Mouse (Mus musculus) right cerebral cortex, postnatal 25 days (tissue): ENCODE data around the gene B4galt3.

Source experiments
- DNase-seq: peaks from one replicate; pipeline ENCODE4 v3.0.0; 2022

B4galt3 gene

GRCm38 (mm10) chr1:171269848-171270572, at the start of gene B4galt3:
Gene B4galt3, plus strand, starts transcription at chr1:171270328.
- DNase-seq, result peak; percentile 95

DNA sequence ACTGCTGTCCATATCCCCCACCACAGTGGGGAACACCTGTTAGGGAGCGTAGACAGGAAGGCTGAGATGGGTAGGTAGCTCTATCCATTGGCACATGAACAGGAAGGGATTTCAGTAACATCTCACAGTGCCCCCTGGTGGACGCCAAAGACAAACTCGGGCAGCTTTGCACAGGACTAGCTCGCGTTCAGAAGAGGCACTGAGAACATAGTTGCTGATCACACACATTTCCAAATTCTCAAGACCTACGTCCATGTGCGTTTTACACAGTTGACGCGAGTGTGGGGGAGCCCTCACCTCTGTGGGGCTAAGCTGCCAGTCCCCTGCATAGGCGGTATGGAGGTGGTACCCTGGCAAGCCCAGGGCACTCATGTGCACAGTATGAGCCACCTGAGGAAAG, 49.3 kb upstream of the B4galt3 start:
- DNase-seq, result peak; percentile 88

DNA sequence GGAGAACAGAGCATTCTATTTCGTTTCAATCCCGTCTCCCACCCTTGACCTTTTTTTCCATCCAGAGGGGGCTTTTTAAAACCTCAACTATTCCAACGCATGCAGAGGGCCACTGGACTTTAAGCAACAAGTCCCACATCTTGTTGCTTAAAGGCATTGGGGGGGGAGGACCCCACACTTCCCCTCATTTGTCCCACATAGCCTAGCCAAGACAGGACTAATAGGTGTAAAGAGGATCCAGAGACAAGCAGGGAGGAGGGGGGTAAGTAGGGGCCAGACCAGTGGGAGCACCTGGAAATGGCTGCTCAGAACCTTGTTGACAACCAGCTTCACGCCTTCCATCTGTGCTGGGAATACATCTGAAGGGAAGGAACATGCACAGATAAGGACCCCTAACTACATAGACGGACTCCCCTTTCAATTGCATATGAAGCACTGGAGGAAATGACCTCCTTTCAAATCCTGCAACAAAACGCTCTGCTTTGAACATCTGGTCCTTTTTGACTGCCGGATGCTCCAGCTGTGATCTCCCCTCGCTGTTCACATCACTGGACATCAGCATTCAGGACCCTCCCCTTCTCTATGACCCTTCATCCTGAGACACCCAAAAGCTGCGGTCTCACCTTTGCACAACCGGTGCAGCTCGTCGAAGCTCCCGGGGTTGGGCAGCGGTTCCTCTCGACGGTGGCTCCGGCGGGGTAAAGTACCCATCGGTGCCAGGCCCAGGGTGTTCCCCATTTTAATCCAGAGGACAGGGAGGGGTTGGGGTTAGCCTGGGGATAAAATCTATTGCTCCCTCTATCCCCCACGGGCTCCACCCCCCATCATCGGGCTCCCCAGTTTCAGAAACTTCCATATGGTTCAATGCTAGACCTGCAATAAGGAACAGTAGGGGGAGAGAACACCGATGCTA, 48.6 kb upstream of the B4galt3 start:
- DNase-seq, result no peak

DNA sequence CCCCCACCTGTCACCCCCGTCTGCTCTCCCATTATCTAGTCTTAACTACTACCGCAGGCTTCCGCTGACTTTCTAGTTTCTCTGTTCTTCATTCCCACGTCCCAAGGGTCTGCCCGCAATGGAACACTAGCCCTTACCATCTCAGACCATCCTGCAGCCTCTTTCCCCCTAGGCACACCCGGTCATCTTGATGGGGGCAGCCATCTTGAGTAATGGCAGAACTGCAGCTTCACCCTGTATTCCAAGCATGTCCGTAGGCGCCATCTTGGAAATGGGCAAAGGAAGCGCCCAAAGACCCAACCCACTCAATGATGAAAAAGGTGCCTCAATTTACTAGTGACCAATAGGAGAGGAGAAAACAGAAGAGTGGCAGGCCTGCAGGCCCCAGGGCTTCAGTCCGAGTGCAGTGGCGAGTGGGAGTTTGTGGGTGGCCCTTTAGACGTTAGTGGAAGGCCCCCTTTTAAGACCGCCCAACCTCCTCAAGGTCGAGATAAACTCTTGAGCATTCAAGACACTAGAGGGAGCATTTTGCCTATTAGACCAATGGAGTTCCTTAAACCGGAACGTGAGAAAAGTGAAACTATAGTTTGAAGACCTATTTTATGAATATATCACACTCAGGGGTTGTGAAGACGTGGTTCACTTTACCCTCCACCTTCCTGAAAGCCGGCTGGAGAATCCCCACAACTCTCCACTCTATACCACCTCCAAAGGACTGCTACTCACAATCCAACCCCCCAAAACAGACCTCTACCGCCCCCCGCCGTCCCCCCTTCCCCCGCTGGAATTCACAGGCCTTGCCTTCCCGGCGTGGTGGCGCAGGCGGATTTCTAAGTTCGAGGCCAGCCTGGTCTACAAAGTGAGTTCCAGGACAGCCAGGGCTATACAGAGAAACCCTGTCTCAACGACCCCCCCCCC, 47.6 kb upstream of the B4galt3 start, which contains the start of gene Tomm40l:
TSS of gene Tomm40l (minus strand) at position 277 of the 918 bp plus-strand sequence.
- DNase-seq, result peak; percentile 92

DNA sequence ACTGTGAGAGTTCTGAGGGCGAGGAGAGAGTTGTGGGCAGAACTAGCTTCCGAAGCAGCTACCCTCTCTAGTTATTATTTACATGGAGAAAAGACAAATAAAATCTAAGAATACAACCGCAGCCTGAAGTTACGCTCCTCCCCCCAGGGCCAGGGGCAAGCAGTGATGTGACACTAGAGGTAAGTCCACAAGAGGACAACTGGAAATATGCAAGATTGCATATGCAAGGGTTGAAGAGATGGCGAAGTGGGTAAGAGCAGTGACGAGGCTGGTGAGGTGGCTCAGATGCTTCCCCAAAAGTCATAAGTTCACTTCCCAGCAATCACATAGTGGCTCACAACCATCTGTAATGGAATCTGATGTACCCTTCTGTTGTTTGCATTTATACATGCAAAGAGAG, 47.0 kb upstream of the B4galt3 start:
- no peak for DNase-seq

DNA sequence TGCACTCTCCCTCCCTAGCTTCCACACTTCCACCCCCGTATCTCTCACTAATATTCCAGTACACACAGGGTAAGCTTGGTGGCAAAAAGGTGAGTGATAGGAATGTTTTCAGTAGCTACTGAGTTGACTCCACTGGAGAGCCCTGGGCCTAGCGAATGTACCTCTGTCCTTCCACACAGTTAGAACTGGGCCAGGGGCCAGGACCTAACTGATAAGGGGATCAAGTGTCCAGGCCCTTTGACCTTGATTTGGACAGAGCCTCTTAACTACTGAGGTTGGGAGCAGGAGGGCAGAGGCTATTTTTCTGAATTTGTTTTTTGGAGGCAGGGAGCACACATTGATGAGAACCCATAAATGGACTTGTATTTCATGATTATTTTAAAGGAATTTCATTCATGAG, 46.3 kb upstream of the B4galt3 start:
- no peak for DNase-seq

GRCm38 (mm10) chr1:171224857-171225256, 45.3 kb upstream of the B4galt3 start, which contains the start of gene Apoa2:
Gene Apoa2, plus strand, starts transcription at chr1:171225054.
- DNase-seq, result no peak

DNA sequence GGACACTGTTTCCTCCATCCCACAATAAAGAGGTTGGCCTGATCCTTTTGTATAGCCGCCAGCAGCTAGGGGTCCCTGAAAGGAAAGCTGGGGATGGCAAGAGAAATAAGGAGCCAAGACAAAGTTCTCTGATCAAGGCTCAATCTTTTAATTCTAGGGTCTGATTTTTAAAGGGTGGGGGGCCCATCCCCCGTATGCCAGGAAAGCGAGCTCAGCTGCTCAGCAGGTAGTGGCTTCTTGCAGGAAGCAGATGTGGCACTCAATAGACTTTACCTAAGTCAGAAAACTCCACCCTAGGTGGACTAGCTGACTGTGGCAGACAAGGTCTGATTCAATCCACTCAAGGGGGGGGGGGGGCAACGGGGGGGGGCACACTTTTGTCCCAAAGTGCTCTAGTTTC, 43.3 kb upstream of the B4galt3 start:
- DNase-seq, result no peak

DNA sequence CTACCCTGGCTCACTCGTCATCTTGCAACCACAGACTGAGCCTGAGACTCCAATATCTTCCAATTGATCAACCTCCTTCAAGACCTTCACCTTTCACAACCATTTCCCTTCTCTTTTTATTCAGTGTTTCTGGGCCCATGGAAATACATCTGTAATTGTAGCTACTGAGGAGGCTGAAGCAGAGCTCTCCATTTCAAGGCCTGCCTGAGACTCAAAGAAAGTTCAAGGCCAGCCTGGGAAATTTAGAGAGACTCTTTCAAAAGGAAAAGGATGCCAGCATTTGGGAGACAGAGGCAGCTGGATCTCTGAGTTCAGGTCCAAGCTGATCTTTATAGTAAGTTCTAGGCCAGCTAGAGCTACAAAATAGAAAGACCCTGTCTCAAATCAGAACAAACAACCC, 42.2 kb upstream of the B4galt3 start:
- DNase-seq, result no peak

GRCm38 (mm10) chr1:171229750-171230149, 40.4 kb upstream of the B4galt3 start:
- DNase-seq, result no peak

- DNase-seq, result no peak
Measured at GRCm38 (mm10) chr1:171230215-171230614, 39.9 kb upstream of the B4galt3 start.

DNA sequence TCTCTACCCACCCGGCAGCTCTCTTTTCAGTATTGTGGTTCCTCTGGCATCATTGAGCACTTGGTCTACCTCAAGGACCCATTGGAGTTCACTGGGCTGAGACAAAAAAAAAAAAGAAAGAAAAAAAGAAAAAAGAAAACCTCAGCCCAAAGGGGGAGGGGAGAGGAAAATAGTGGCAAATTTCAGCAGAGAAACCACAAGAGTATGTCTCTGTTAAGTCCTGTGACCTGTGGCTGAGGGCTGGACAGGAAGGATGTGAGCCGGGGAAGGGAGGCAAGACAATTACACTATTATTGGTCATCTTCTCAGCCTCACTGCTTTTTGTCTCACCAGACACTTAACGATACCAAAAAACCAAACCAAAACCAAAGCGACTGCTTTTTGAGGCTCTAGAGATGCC, 38.3 kb upstream of the B4galt3 start:
- DNase-seq, result no peak

DNA sequence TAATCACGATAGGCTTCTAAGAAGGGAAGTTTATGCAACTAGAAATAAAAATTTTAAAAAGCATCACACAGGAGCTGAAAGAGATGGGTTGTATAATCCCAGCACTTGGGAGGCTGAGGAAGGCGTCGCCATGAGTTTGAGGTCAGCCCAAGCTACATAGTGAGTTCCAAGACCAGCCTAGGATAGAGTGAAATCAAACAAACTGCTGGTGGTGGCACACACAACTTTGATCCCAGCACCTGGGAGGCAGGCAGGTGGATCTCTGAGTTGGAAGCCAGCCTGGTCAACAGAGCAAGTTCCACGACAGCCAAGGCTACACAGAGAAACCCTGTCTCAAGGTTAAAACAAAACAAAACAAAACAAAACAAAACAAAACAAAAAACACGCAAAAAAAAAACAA, 37.8 kb upstream of the B4galt3 start:
- DNase-seq, result no peak

DNA sequence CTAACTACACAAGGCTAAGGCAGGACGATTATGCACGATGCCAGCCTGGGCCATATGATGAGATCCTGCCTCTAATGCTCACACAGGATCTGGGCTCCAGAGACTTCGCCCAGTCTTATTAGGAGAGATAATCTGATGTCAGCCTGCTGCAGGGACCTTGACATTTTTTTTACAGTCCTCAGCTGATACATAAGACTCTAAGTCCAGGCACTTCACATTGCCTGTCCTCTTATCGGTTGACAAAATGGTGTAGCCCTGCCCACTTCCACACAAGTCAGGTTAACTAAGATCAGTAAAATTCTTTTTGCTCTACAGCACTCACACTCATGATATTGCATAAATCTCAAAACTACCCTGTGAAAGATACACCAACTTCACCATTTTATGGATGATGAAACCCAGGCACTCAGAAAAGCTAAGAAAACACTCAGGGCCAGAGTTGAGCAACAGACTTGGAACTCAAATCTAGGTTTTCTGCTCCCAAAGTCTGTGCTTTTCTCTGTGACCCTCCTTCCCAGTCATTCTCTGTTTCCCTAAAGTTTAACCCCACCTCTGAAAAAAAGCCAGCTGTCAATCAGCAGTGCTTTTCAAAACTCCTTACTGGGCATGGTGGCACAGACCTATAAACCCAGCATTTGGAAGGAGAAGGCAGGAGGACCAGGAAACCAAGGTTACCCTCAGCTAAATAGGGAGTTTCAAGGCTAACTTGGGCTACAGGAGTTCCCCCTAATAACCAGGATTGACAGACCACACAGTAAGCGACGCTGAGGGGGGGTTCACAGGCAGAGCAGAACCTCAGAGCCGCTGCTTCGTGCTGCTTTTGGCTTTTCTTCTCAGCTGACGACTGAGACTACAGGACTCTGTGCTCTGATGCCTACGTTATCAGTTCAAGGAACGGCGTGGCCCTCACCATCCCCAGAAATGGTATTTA, 37.1 kb upstream of the B4galt3 start:
- no peak for DNase-seq

DNA sequence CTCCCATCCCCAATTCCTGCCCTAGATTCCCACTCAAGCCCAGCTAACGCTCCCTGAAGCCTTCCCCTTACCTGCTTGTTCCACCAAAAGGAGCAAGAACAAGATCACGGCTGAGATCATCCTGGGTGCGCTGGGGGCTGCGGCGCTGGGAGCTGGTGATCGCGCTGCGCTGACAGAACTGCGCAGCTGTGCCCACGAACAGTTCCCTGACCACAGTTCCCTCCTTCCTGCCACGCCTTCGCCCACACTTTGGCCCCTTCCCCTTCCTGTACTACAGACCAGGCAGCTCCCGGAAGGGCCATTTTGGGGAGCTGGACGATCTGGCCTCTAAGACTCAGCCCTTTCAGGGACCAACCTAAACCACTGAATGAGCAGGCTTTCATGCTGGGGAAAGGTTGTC, 36.0 kb upstream of the B4galt3 start, which contains the start of gene Fcer1g:
TSS of gene Fcer1g (minus strand) at position 240 of the 400 bp plus-strand sequence.
- no peak for DNase-seq

DNA sequence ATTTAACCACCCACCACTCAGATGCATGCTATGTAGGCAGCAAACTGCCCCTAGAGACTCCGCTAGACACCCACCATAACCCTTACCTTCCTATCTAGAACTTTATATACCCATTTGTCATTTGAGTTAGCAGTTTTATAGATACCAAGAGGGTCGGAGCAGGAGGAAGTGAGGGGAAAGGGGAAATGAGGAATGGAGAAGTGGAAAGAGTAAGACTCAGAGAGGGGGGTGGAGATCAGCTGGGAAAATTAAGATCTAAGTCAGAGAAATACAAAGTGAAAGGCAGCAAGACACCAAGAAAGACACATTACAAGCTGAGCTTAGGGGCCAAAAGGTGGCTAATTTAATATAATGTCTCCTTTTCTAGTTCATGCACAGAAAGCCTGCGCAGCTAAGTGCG, 35.6 kb upstream of the B4galt3 start:
- no peak for DNase-seq

GRCm38 (mm10) chr1:171235791-171236190, 34.3 kb upstream of the B4galt3 start:
- no peak for DNase-seq

- no peak for DNase-seq
Measured at GRCm38 (mm10) chr1:171237438-171237837, 32.7 kb upstream of the B4galt3 start.

- no peak for DNase-seq
Measured at GRCm38 (mm10) chr1:171238463-171238862, 31.7 kb upstream of the B4galt3 start.

DNA sequence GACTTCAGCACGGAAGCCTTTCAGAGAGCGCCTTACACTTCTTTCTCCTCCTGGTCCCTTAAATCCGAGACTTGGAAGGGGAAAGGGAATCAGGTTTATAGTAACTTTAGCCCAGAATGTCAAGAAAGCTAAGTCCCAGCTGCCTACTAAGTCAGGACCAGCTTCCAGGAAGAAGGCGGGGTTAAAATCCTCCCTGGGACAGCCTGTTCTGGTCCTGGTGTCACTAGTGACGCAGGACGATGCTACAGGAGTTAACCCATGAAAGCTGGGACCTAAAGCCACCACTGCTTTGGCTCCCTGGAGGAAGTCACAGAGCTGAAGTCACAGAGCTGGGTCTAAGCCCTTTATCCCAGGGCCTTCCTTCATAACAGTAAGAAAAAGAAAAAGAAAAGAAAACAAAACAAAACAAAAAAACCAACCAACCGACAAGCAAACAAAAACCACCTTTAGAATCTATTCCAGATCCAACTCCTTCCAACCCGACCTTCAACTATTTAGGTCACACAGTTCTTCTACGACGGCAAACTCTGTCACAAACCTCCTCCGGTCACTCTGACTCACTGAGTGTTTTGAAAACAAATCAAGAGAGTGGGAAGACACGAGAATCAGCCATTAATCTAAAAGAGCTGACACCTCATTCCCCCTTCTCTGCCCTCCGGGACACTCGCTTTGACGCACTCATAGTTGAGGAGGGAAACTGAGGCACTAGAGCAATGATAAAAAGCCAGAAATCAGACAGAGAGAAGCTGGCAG, 30.0 kb upstream of the B4galt3 start:
- DNase-seq, result no peak

DNA sequence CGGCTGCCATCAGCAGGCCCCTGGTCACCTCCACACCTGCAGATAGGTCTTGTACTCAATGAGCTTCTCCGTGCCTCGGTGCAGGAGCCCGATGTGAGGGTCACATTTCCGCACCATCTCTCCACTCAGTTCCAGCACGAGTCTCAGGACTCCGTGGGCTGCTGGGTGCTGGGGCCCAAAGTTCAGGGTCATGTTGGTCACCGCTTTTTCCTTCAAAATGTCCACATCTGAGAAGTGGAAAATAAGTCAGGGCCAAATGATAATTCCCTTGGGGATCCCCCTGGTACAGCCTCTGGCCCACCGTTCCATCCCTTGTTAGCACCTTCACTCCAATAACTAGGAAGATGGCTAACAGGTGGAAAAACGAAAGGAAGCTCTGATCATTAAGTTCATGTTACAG, 29.2 kb upstream of the B4galt3 start:
- DNase-seq, result no peak
